Mouse (Mus musculus) ES-Bruce4 (cell line): ENCODE measurements around the gene Gstm5. TPM values are rescaled to one million over a fixed set of nuclear protein-coding genes. Genes with fewer than 3 reads are reported as not detected.

ENCODE experiments used
- H3K27ac ChIP-seq: 2 replicates; pipeline ENCODE4 v1.5.1; 2012; ENCODE audit warnings: low read length, inconsistent platforms; ENCODE audit not compliant: insufficient read depth
- H3K27me3 ChIP-seq: 2 replicates; pipeline ENCODE4 v1.6.1; 2012; ENCODE audit warnings: mild to moderate bottlenecking, low read length, inconsistent platforms; ENCODE audit not compliant: control insufficient read depth, poor library complexity, insufficient read depth, severe bottlenecking
- H3K36me3 ChIP-seq: 2 replicates; pipeline ENCODE4 v1.6.1; 2012; ENCODE audit warnings: inconsistent platforms, mild to moderate bottlenecking, low read length, moderate library complexity; ENCODE audit not compliant: control insufficient read depth, poor library complexity, insufficient read depth, severe bottlenecking
- H3K4me1 ChIP-seq: one replicate; pipeline ENCODE4 v1.8.1; 2011; ENCODE audit warnings: low read length; ENCODE audit not compliant: control insufficient read depth, insufficient read depth
- H3K4me3 ChIP-seq: 2 replicates; pipeline ENCODE4 v1.5.1; 2011; ENCODE audit warnings: low read depth, mild to moderate bottlenecking, low read length
- H3K9ac ChIP-seq: 2 replicates; pipeline ENCODE4 v1.6.1; 2012; ENCODE audit warnings: low read depth, mild to moderate bottlenecking, inconsistent platforms; ENCODE audit not compliant: poor library complexity, severe bottlenecking
- H3K9me3 ChIP-seq: replicated peaks from 2 replicates; pipeline ENCODE4 v1.6.1; 2012; ENCODE audit warnings: mild to moderate bottlenecking, low read length, inconsistent platforms; ENCODE audit not compliant: control insufficient read depth, poor library complexity, insufficient read depth, severe bottlenecking
- CTCF ChIP-seq: IDR thresholded peaks from one replicate; pipeline ENCODE4 v1.8.1; 2011; ENCODE audit warnings: low read depth, low read length
- EP300 ChIP-seq: IDR thresholded peaks from 2 replicates; pipeline ENCODE4 v1.6.1; 2011; ENCODE audit warnings: low read depth, low read length; ENCODE audit not compliant: insufficient read depth
- POLR2A ChIP-seq: IDR thresholded peaks from one replicate; pipeline ENCODE4 v1.8.1; 2011; ENCODE audit warnings: low read length; ENCODE audit not compliant: insufficient read depth
- polyA plus RNA-seq: library from polyadenylated mRNA; stranded (reverse); fragments of >200 nt; gene quantifications from 2 replicates; pipeline ENCODE4 v1.2.4, GENCODE M21; 2011; ENCODE audit warnings: low read depth; ENCODE audit not compliant: missing spikeins, insufficient read depth, insufficient read length

Gene Gstm5
- polyA plus RNA-seq, 1 experiment = 21.3 TPM

- Histone ChIP-seq H3K9me3 (no peaks in the 10 kb centered on the region), H3K9ac (no peak overlapping the region), H3K27me3 (no peaks in the 10 kb centered on the region), H3K27ac (no peak overlapping the region), H3K4me3 (no peak overlapping the region), H3K36me3 (no peaks in the 10 kb centered on the region), H3K4me1 (no peaks in the 10 kb centered on the region)
- TF ChIP-seq POLR2A (no peak), EP300 (no peak), CTCF (no peak)
Measured at GRCm38 (mm10) chr3:107862471-107862870, 33.1 kb upstream of the Gstm5 start.

GRCm38 (mm10) chr3:107863471-107863870 lies 32.1 kb upstream of the Gstm5 start:
- H3K9me3 ChIP-seq = no peaks in the 10 kb centered on the region
- H3K27ac ChIP-seq = no peak overlapping the region
- TF ChIP-seq EP300 (no peak), POLR2A (no peak), CTCF (no peak)
- no peaks in the 10 kb centered on the region for H3K27me3 ChIP-seq
- H3K9ac ChIP-seq = no peak overlapping the region
- H3K4me3 ChIP-seq = no peak overlapping the region
- no peaks in the 10 kb centered on the region for H3K4me1 ChIP-seq
- no peaks in the 10 kb centered on the region for H3K36me3 ChIP-seq

GRCm38 (mm10) chr3:107863898-107864603 lies 31.6 kb upstream of the Gstm5 start:
- H3K27ac ChIP-seq = no peak overlapping the region
- no peak overlapping the region for H3K9ac ChIP-seq
- H3K9me3 ChIP-seq = no peaks in the 10 kb centered on the region
- no peaks in the 10 kb centered on the region for H3K4me1 ChIP-seq
- no peaks in the 10 kb centered on the region for H3K36me3 ChIP-seq
- no peak overlapping the region for H3K4me3 ChIP-seq
- no peaks in the 10 kb centered on the region for H3K27me3 ChIP-seq
- TF ChIP-seq EP300 (no peak), CTCF (peak; percentile 54)

GRCm38 (mm10) chr3:107865364-107866091 lies 30.1 kb upstream of the Gstm5 start:
- Histone ChIP-seq H3K4me3 (no peak overlapping the region), H3K9me3 (no peaks in the 10 kb centered on the region), H3K27me3 (no peaks in the 10 kb centered on the region), H3K27ac (no peak overlapping the region), H3K36me3 (no peaks in the 10 kb centered on the region), H3K4me1 (no peaks in the 10 kb centered on the region), H3K9ac (no peak overlapping the region)
- no peak for TF ChIP-seq CTCF
- TF ChIP-seq POLR2A = no peak
- no peak for TF ChIP-seq EP300

- H3K36me3 ChIP-seq = no peaks in the 10 kb centered on the region
- TF ChIP-seq POLR2A = no peak
- TF ChIP-seq CTCF = peak; percentile 98
- H3K9ac ChIP-seq = no peak overlapping the region
- H3K27me3 ChIP-seq = no peaks in the 10 kb centered on the region
- H3K27ac ChIP-seq = no peak overlapping the region
- H3K4me1 ChIP-seq = no peaks in the 10 kb centered on the region
- no peaks in the 10 kb centered on the region for H3K9me3 ChIP-seq
- H3K4me3 ChIP-seq = no peak overlapping the region
Measured at GRCm38 (mm10) chr3:107867086-107867485, 28.5 kb upstream of the Gstm5 start.

- Histone ChIP-seq H3K27ac (no peak overlapping the region), H3K9me3 (no peaks in the 10 kb centered on the region), H3K9ac (peak overlapping the region; percentile 27)
Measured at GRCm38 (mm10) chr3:107868452-107868851, 27.2 kb upstream of the Gstm5 start.

More at GRCm38 (mm10) chr3:107868452-107868851, 27.2 kb upstream of the Gstm5 start:
- H3K4me3 ChIP-seq = peak overlapping the region; percentile 39
- no peaks in the 10 kb centered on the region for H3K36me3 ChIP-seq
- no peaks in the 10 kb centered on the region for H3K27me3 ChIP-seq
- no peaks in the 10 kb centered on the region for H3K4me1 ChIP-seq
- TF ChIP-seq CTCF (no peak), POLR2A (no peak), EP300 (no peak)
